Mouse (Mus musculus) intestine, embryonic 16.5 days (tissue): Measurements from ENCODE around the gene Col15a1. TPM values are rescaled to one million over a fixed set of nuclear protein-coding genes. Genes with fewer than 3 reads are reported as not detected.
A peak's percentile ranks its signal among the peaks of the same experiment; 100 is the strongest.

Experiments used
- ATAC-seq: fragments of 200-750 bp; cut with Nextera tagmentation; 2 replicates; pipeline ENCODE4 v1.8.0; 2017; ENCODE audit warnings: moderate TSS enrichment, moderate library complexity
- H3K27ac ChIP-seq: fragments of 300-500 bp; sonication (generic); 2 replicates; pipeline ENCODE4 v1.5.1; 2014; ENCODE audit warnings: mild to moderate bottlenecking, low read length
- H3K27me3 ChIP-seq: fragments of 300-500 bp; sonication (generic); replicated peaks from 2 replicates; pipeline ENCODE4 v1.6.1; 2014; ENCODE audit warnings: low read length, control low read depth, mixed read lengths; ENCODE audit not compliant: control insufficient read depth, insufficient read depth
- H3K36me3 ChIP-seq: fragments of 300-500 bp; sonication (generic); 2 replicates; pipeline ENCODE4 v1.6.1; 2014; ENCODE audit warnings: low read length, control low read depth; ENCODE audit not compliant: control insufficient read depth, insufficient read depth
- H3K4me1 ChIP-seq: fragments of 300-500 bp; sonication (generic); 2 replicates; pipeline ENCODE4 v1.6.1; 2014; ENCODE audit warnings: low read length, control low read depth, mixed read lengths; ENCODE audit not compliant: control insufficient read depth, insufficient read depth
- H3K4me2 ChIP-seq: fragments of 300-500 bp; sonication (generic); 2 replicates; pipeline ENCODE4 v1.6.1; 2014; ENCODE audit warnings: low read depth, low read length, control low read depth
- H3K4me3 ChIP-seq: fragments of 300-500 bp; sonication (generic); 2 replicates; pipeline ENCODE4 v1.5.1; 2014; ENCODE audit warnings: mild to moderate bottlenecking, low read length
- H3K9ac ChIP-seq: fragments of 300-500 bp; sonication (generic); 2 replicates; pipeline ENCODE4 v1.6.1; 2014; ENCODE audit warnings: low read depth, low read length
- H3K9me3 ChIP-seq: fragments of 300-500 bp; sonication (generic); 2 replicates; pipeline ENCODE4 v1.6.1; 2016; ENCODE audit warnings: low read length, control low read depth; ENCODE audit not compliant: control insufficient read depth
- WGBS: fragments of 180-500 bp; shearing (Covaris S2); extraction: QIAGEN DNeasy Blood & Tissue Kit; methylation state at CpG from one replicate; pipeline ENCODE4 v1.1.7; 2014; 5-methylcytosine and 5-hydroxymethylcytosine counted together
- polyA plus RNA-seq: library from polyadenylated mRNA; unstranded; fragments of >200 nt; fragmentation: Nextera tagmentation; extraction: Ambion mirVana; gene quantifications from 2 replicates; pipeline ENCODE4 v1.2.1, GENCODE M21; 2015

Col15a1 gene
- polyA plus RNA-seq, 1 experiment from 2014 or later = 12.7 TPM

GRCm38 (mm10) chr4:47225920-47226319 is 18.0 kb downstream of the Col15a1 start:
- WGBS = 65% methylated on average over 6 of the region's 6 CpGs
- no peak for ATAC-seq
- no peak overlapping the region for H3K4me2 ChIP-seq

GRCm38 (mm10) chr4:47227101-47227500 is 19.1 kb downstream of the Col15a1 start:
- Histone ChIP-seq H3K27ac (no peak overlapping the region), H3K27me3 (no peaks in the 10 kb centered on the region), H3K36me3 (no peaks in the 10 kb centered on the region), H3K4me2 (no peak overlapping the region), H3K4me1 (no peaks in the 10 kb centered on the region), H3K9me3 (no peaks in the 10 kb centered on the region), H3K9ac (no peak overlapping the region), H3K4me3 (no peak overlapping the region)
- 58% methylated on average over 4 of the region's 4 CpGs for WGBS
- no peak for ATAC-seq

More at GRCm38 (mm10) chr4:47225920-47226319, 18.0 kb downstream of the Col15a1 start:
- Histone ChIP-seq H3K9me3 (no peaks in the 10 kb centered on the region), H3K4me3 (no peak overlapping the region), H3K36me3 (no peaks in the 10 kb centered on the region), H3K27me3 (no peaks in the 10 kb centered on the region), H3K27ac (no peak overlapping the region), H3K4me1 (no peaks in the 10 kb centered on the region), H3K9ac (no peak overlapping the region)

- Histone ChIP-seq H3K27ac (no peak overlapping the region), H3K4me2 (no peak overlapping the region), H3K9me3 (no peaks in the 10 kb centered on the region), H3K4me1 (no peaks in the 10 kb centered on the region), H3K9ac (no peak overlapping the region), H3K36me3 (no peaks in the 10 kb centered on the region), H3K4me3 (no peak overlapping the region), H3K27me3 (no peaks in the 10 kb centered on the region)
- ATAC-seq = peak; percentile 75
- WGBS = 46% methylated on average over 6 of the region's 6 CpGs
Measured at GRCm38 (mm10) chr4:47227756-47228155, 19.8 kb downstream of the Col15a1 start.

GRCm38 (mm10) chr4:47228945-47229344 is 21.0 kb downstream of the Col15a1 start:
- Histone ChIP-seq H3K27me3 (no peaks in the 10 kb centered on the region), H3K9ac (no peak overlapping the region), H3K27ac (no peak overlapping the region), H3K4me1 (no peaks in the 10 kb centered on the region), H3K9me3 (no peaks in the 10 kb centered on the region), H3K4me2 (no peak overlapping the region), H3K36me3 (no peaks in the 10 kb centered on the region), H3K4me3 (no peak overlapping the region)
- no peak for ATAC-seq
- 71% methylated on average over 5 of the region's 5 CpGs for WGBS

- 90% methylated on average over 7 of the region's 7 CpGs for WGBS
- Histone ChIP-seq H3K9me3 (no peaks in the 10 kb centered on the region), H3K9ac (no peak overlapping the region), H3K36me3 (no peaks in the 10 kb centered on the region), H3K4me3 (no peak overlapping the region), H3K4me2 (no peak overlapping the region), H3K27me3 (no peaks in the 10 kb centered on the region), H3K27ac (no peak overlapping the region), H3K4me1 (peaks cover 4% of the 10 kb centered on the region; the same call in 1 of the 2 replicates)
- no peak for ATAC-seq
Measured at GRCm38 (mm10) chr4:47230498-47230897, 22.5 kb downstream of the Col15a1 start.

GRCm38 (mm10) chr4:47231322-47231721 is 23.4 kb downstream of the Col15a1 start:
- Histone ChIP-seq H3K27me3 (no peaks in the 10 kb centered on the region), H3K9me3 (no peaks in the 10 kb centered on the region), H3K4me3 (no peak overlapping the region), H3K4me2 (no peak overlapping the region), H3K4me1 (peaks cover 4% of the 10 kb centered on the region; the same call in 1 of the 2 replicates), H3K9ac (no peak overlapping the region), H3K27ac (no peak overlapping the region), H3K36me3 (no peaks in the 10 kb centered on the region)
- 63% methylated on average over 6 of the region's 6 CpGs for WGBS
- no peak for ATAC-seq

GRCm38 (mm10) chr4:47233192-47233835 is 25.4 kb downstream of the Col15a1 start:
- no peak for ATAC-seq
- Histone ChIP-seq H3K4me1 (peaks cover 4% of the 10 kb centered on the region; the same call in 1 of the 2 replicates), H3K4me3 (no peak overlapping the region), H3K9ac (no peak overlapping the region), H3K27me3 (no peaks in the 10 kb centered on the region), H3K36me3 (no peaks in the 10 kb centered on the region), H3K27ac (no peak overlapping the region), H3K9me3 (no peaks in the 10 kb centered on the region), H3K4me2 (no peak overlapping the region)
- 61% methylated on average over 14 of the region's 14 CpGs for WGBS

GRCm38 (mm10) chr4:47234667-47235267 is 26.8 kb downstream of the Col15a1 start:
- H3K4me2 ChIP-seq = no peak overlapping the region
- peaks cover 4% of the 10 kb centered on the region; the same call in 1 of the 2 replicates for H3K4me1 ChIP-seq
- no peaks in the 10 kb centered on the region for H3K36me3 ChIP-seq
- peak; percentile 43; the same call in 1 of the 2 replicates for ATAC-seq
- H3K9me3 ChIP-seq = no peaks in the 10 kb centered on the region
- no peak overlapping the region for H3K9ac ChIP-seq
- no peaks in the 10 kb centered on the region for H3K27me3 ChIP-seq
- 21% methylated on average over 17 of the region's 17 CpGs for WGBS
- H3K4me3 ChIP-seq = no peak overlapping the region
- H3K27ac ChIP-seq = no peak overlapping the region

- H3K4me2 ChIP-seq = no peak overlapping the region
- no peaks in the 10 kb centered on the region for H3K36me3 ChIP-seq
- no peaks in the 10 kb centered on the region for H3K27me3 ChIP-seq
- no peak overlapping the region for H3K4me3 ChIP-seq
- no peaks in the 10 kb centered on the region for H3K9me3 ChIP-seq
- H3K4me1 ChIP-seq = peaks cover 4% of the 10 kb centered on the region; the same call in 1 of the 2 replicates
- ATAC-seq = 0 out of 2 replicates have a peak, but pooled peaks have one; percentile 3
- no peak overlapping the region for H3K27ac ChIP-seq
- no peak overlapping the region for H3K9ac ChIP-seq
- 50% methylated on average over 3 of the region's 3 CpGs for WGBS
Measured at GRCm38 (mm10) chr4:47235312-47235711, 27.4 kb downstream of the Col15a1 start.
